Mouse (Mus musculus): ENCODE measurements at regions not wholly inside any gene's neighbourhood (a gene's known extent, or its start where the extent isn't known, plus 50 kb on each side); places are given as distances from the start of the nearest gene placed in this dataset.

- no peak for ATAC-seq
- no peak for DNase-seq (ENCODE audit: low spot score)
- Histone ChIP-seq H3K4me1 (ENCODE audit: insufficient read depth, low read length) (no peaks in the 10 kb centered on the region), H3K27ac (no peak overlapping the region), H3K4me2 (ENCODE audit: low read depth, low read length) (no peak overlapping the region), H3K9me3 (ENCODE audit: low read length) (no peaks in the 10 kb centered on the region), H3K36me3 (ENCODE audit: insufficient read depth, low read length) (no peaks in the 10 kb centered on the region), H3K4me3 (ENCODE audit: low read length) (no peak overlapping the region), H3K27me3 (ENCODE audit: insufficient read depth, low read length) (peaks cover 7% of the 10 kb centered on the region), H3K9ac (replicated peaks; ENCODE audit: low read length) (no peak overlapping the region)
- no peak for TF ChIP-seq CTCF (IDR thresholded peaks at IDR 0.05; ENCODE audit: low read depth)
- WGBS, result 95% methylated on average over 4 of the region's 4 CpGs
Observed at GRCm38 (mm10) chr13:72286301-72286700, 322.8 kb upstream of the Irx1 start.

- no peak for ATAC-seq
- Histone ChIP-seq H3K27me3 (ENCODE audit: insufficient read depth, low read length) (peaks cover 7% of the 10 kb centered on the region), H3K4me3 (ENCODE audit: low read length) (no peak overlapping the region), H3K27ac (no peak overlapping the region), H3K9ac (replicated peaks; ENCODE audit: low read length) (no peak overlapping the region), H3K4me1 (ENCODE audit: insufficient read depth, low read length) (no peaks in the 10 kb centered on the region), H3K4me2 (ENCODE audit: low read depth, low read length) (peak overlapping the region; percentile 17; the same call in 1 of the 2 replicates), H3K9me3 (ENCODE audit: low read length) (no peaks in the 10 kb centered on the region), H3K36me3 (ENCODE audit: insufficient read depth, low read length) (no peaks in the 10 kb centered on the region)
- 27% methylated on average over 13 of the region's 13 CpGs for WGBS
- peak; percentile 14 for DNase-seq (ENCODE audit: low spot score)
- TF ChIP-seq CTCF (IDR thresholded peaks at IDR 0.05; ENCODE audit: low read depth), result no peak
Observed at GRCm38 (mm10) chr13:72288381-72289092, 325.0 kb upstream of the Irx1 start.

GRCm38 (mm10) chr13:72289093-72289501 is 325.6 kb upstream of the Irx1 start:
- no peaks in the 10 kb centered on the region for H3K9me3 ChIP-seq (ENCODE audit: low read length)
- H3K27ac ChIP-seq, result no peak overlapping the region

GRCm38 (mm10) chr13:72292361-72292760 is 328.8 kb upstream of the Irx1 start:
- Histone ChIP-seq H3K4me2 (ENCODE audit: low read depth, low read length) (peak overlapping the region; percentile 40), H3K36me3 (ENCODE audit: insufficient read depth, low read length) (no peaks in the 10 kb centered on the region), H3K4me1 (ENCODE audit: insufficient read depth, low read length) (no peaks in the 10 kb centered on the region), H3K27ac (no peak overlapping the region), H3K27me3 (ENCODE audit: insufficient read depth, low read length) (peaks cover 14% of the 10 kb centered on the region), H3K4me3 (ENCODE audit: low read length) (no peak overlapping the region), H3K9ac (replicated peaks; ENCODE audit: low read length) (no peak overlapping the region), H3K9me3 (ENCODE audit: low read length) (no peaks in the 10 kb centered on the region)
- DNase-seq (ENCODE audit: low spot score) (peak; percentile 77), ATAC-seq (peak; percentile 56; the same call in 1 of the 2 replicates)
- WGBS, result 8% methylated on average over 14 of the region's 14 CpGs
- peak; percentile 65 for TF ChIP-seq CTCF (IDR thresholded peaks at IDR 0.05; ENCODE audit: low read depth)

More at GRCm38 (mm10) chr13:72289093-72289501, 325.6 kb upstream of the Irx1 start:
- H3K4me3 ChIP-seq (ENCODE audit: low read length), result no peak overlapping the region
- H3K4me1 ChIP-seq (ENCODE audit: insufficient read depth, low read length), result no peaks in the 10 kb centered on the region
- H3K4me2 ChIP-seq (ENCODE audit: low read depth, low read length), result peak overlapping the region; percentile 17; the same call in 1 of the 2 replicates
- no peak overlapping the region for H3K9ac ChIP-seq (replicated peaks; ENCODE audit: low read length)
- ATAC-seq (peak; percentile 46; the same call in 1 of the 2 replicates), DNase-seq (ENCODE audit: low spot score) (peak; percentile 48)
- TF ChIP-seq CTCF (IDR thresholded peaks at IDR 0.05; ENCODE audit: low read depth), result peak; percentile 63
- WGBS, result 10% methylated on average over 10 of the region's 10 CpGs
- H3K36me3 ChIP-seq (ENCODE audit: insufficient read depth, low read length), result no peaks in the 10 kb centered on the region
- H3K27me3 ChIP-seq (ENCODE audit: insufficient read depth, low read length), result peaks cover 7% of the 10 kb centered on the region

GRCm38 (mm10) chr13:72293059-72293694 is 329.7 kb upstream of the Irx1 start:
- WGBS, result 22% methylated on average over 10 of the region's 10 CpGs
- H3K4me2 ChIP-seq (ENCODE audit: low read depth, low read length), result no peak overlapping the region
- H3K9ac ChIP-seq (replicated peaks; ENCODE audit: low read length), result no peak overlapping the region
- H3K27me3 ChIP-seq (ENCODE audit: insufficient read depth, low read length), result peaks cover 18% of the 10 kb centered on the region
- no peak overlapping the region for H3K4me3 ChIP-seq (ENCODE audit: low read length)
- no peak for TF ChIP-seq CTCF (IDR thresholded peaks at IDR 0.05; ENCODE audit: low read depth)
- ATAC-seq (no peak), DNase-seq (ENCODE audit: low spot score) (peak; percentile 20)
- no peak overlapping the region for H3K27ac ChIP-seq
- H3K36me3 ChIP-seq (ENCODE audit: insufficient read depth, low read length), result no peaks in the 10 kb centered on the region
- H3K4me1 ChIP-seq (ENCODE audit: insufficient read depth, low read length), result no peaks in the 10 kb centered on the region
- no peaks in the 10 kb centered on the region for H3K9me3 ChIP-seq (ENCODE audit: low read length)

GRCm38 (mm10) chr13:72298264-72298870 is 330.3 kb upstream of the Irx2 start:
- no peak for ATAC-seq
- H3K9ac ChIP-seq (replicated peaks; ENCODE audit: low read length), result no peak overlapping the region

More at GRCm38 (mm10) chr13:72298264-72298870, 330.3 kb upstream of the Irx2 start:
- 15% methylated on average over 13 of the region's 13 CpGs for WGBS
- Histone ChIP-seq H3K36me3 (ENCODE audit: insufficient read depth, low read length) (no peaks in the 10 kb centered on the region), H3K9me3 (ENCODE audit: low read length) (no peaks in the 10 kb centered on the region), H3K27ac (no peak overlapping the region), H3K4me2 (ENCODE audit: low read depth, low read length) (no peak overlapping the region), H3K27me3 (ENCODE audit: insufficient read depth, low read length) (peaks cover 19% of the 10 kb centered on the region), H3K4me3 (ENCODE audit: low read length) (no peak overlapping the region), H3K4me1 (ENCODE audit: insufficient read depth, low read length) (no peaks in the 10 kb centered on the region)
- TF ChIP-seq CTCF (IDR thresholded peaks at IDR 0.05; ENCODE audit: low read depth), result no peak
- peak; percentile 26 for DNase-seq (ENCODE audit: low spot score)
